Mouse (Mus musculus) midbrain, embryonic 11.5 days (tissue): Measurements from ENCODE around the gene Pitpna. TPM values are rescaled to one million over a fixed set of nuclear protein-coding genes. Genes with fewer than 3 reads are reported as not detected.
A peak's percentile ranks its signal among the peaks of the same experiment; 100 is the strongest.

Source experiments
- ATAC-seq: fragments of 200-750 bp; cut with Nextera tagmentation; 2 replicates; pipeline ENCODE4 v1.8.0; 2017; ENCODE audit warnings: moderate TSS enrichment, moderate library complexity; ENCODE audit not compliant: low FRiP score
- DNase-seq: peaks from one replicate; pipeline ENCODE4 v3.0.0; 2015; ENCODE audit warnings: low spot score; ENCODE audit errors: missing footprints
- H3K27ac ChIP-seq: fragments of 300-500 bp; sonication (generic); 2 replicates; pipeline ENCODE4 v1.5.1; 2014; ENCODE audit warnings: low read depth, low read length
- H3K27me3 ChIP-seq: fragments of 300-500 bp; sonication (generic); 2 replicates; pipeline ENCODE4 v1.6.1; 2014; ENCODE audit warnings: mild to moderate bottlenecking, low read length, moderate library complexity, mixed read lengths; ENCODE audit not compliant: control insufficient read depth, insufficient read depth
- H3K36me3 ChIP-seq: fragments of 300-500 bp; sonication (generic); 2 replicates; pipeline ENCODE4 v1.6.1; 2014; ENCODE audit warnings: mild to moderate bottlenecking, low read length, moderate library complexity, mixed read lengths; ENCODE audit not compliant: control insufficient read depth, insufficient read depth
- H3K4me1 ChIP-seq: fragments of 300-500 bp; sonication (generic); 2 replicates; pipeline ENCODE4 v1.6.1; 2014; ENCODE audit warnings: low read length; ENCODE audit not compliant: control insufficient read depth, insufficient read depth
- H3K4me2 ChIP-seq: fragments of 300-500 bp; sonication (generic); 2 replicates; pipeline ENCODE4 v1.6.1; 2014; ENCODE audit warnings: mild to moderate bottlenecking, moderate library complexity
- H3K4me3 ChIP-seq: fragments of 300-500 bp; sonication (generic); 2 replicates; pipeline ENCODE4 v1.5.1; 2014; ENCODE audit warnings: low read depth, low read length
- H3K9ac ChIP-seq: fragments of 300-500 bp; sonication (generic); 2 replicates; pipeline ENCODE4 v1.6.1; 2014; ENCODE audit warnings: low read length
- H3K9me3 ChIP-seq: fragments of 300-500 bp; sonication (generic); 2 replicates; pipeline ENCODE4 v1.6.1; 2016; ENCODE audit warnings: low read length; ENCODE audit not compliant: control insufficient read depth
- WGBS: fragments of 180-500 bp; shearing (Covaris S2); extraction: QIAGEN DNeasy Blood & Tissue Kit; methylation state at CpG from one replicate; pipeline ENCODE4 v1.1.7; 2014; 5-methylcytosine and 5-hydroxymethylcytosine counted together
- polyA plus RNA-seq: library from polyadenylated mRNA; unstranded; fragments of >200 nt; fragmentation: Nextera tagmentation; extraction: Ambion mirVana; gene quantifications from 2 replicates; pipeline ENCODE4 v1.2.1, GENCODE M21; 2014

Pitpna gene
- polyA plus RNA-seq, 1 experiment from 2014 or later, result 87.9 TPM

GRCm38 (mm10) chr11:75581495-75582149 is 6.3 kb upstream of the Pitpna start:
- Histone ChIP-seq H3K27me3 (no peaks in the 10 kb centered on the region), H3K9ac (no peak overlapping the region), H3K36me3 (no peaks in the 10 kb centered on the region), H3K4me3 (no peak overlapping the region), H3K4me2 (no peak overlapping the region), H3K27ac (no peak overlapping the region), H3K4me1 (no peaks in the 10 kb centered on the region), H3K9me3 (no peaks in the 10 kb centered on the region)
- ATAC-seq, result no peak
- WGBS, result 91% methylated on average over 7 of the region's 7 CpGs
- DNase-seq, result no peak

GRCm38 (mm10) chr11:75583521-75583920 is 4.4 kb upstream of the Pitpna start:
- ATAC-seq, result no peak
- WGBS, result 85% methylated on average over 2 of the region's 2 CpGs
- Histone ChIP-seq H3K27ac (no peak overlapping the region), H3K4me3 (no peak overlapping the region), H3K27me3 (no peaks in the 10 kb centered on the region), H3K9ac (no peak overlapping the region), H3K9me3 (no peaks in the 10 kb centered on the region), H3K4me2 (no peak overlapping the region), H3K4me1 (no peaks in the 10 kb centered on the region; the same call in 1 of the 2 replicates), H3K36me3 (no peaks in the 10 kb centered on the region)
- no peak for DNase-seq

- 83% methylated on average over 4 of the region's 4 CpGs for WGBS
- Histone ChIP-seq H3K36me3 (no peaks in the 10 kb centered on the region), H3K4me2 (no peak overlapping the region), H3K4me3 (no peak overlapping the region), H3K9ac (no peak overlapping the region), H3K4me1 (peaks cover 11% of the 10 kb centered on the region), H3K27ac (no peak overlapping the region), H3K27me3 (no peaks in the 10 kb centered on the region), H3K9me3 (no peaks in the 10 kb centered on the region)
- ATAC-seq (no peak), DNase-seq (no peak)
Observed at GRCm38 (mm10) chr11:75585061-75585460, 2.8 kb upstream of the Pitpna start.

GRCm38 (mm10) chr11:75585978-75586377 is 1.9 kb upstream of the Pitpna start:
- WGBS, result 85% methylated on average over 5 of the region's 5 CpGs
- Histone ChIP-seq H3K4me2 (no peak overlapping the region), H3K27me3 (no peaks in the 10 kb centered on the region), H3K4me3 (no peak overlapping the region), H3K9ac (no peak overlapping the region), H3K27ac (no peak overlapping the region), H3K9me3 (no peaks in the 10 kb centered on the region), H3K36me3 (no peaks in the 10 kb centered on the region), H3K4me1 (peaks cover 11% of the 10 kb centered on the region)
- no peak for DNase-seq
- no peak for ATAC-seq

- Histone ChIP-seq H3K36me3 (no peaks in the 10 kb centered on the region), H3K4me1 (peaks cover 11% of the 10 kb centered on the region), H3K9ac (no peak overlapping the region), H3K9me3 (no peaks in the 10 kb centered on the region), H3K27ac (no peak overlapping the region), H3K4me2 (no peak overlapping the region), H3K27me3 (no peaks in the 10 kb centered on the region), H3K4me3 (no peak overlapping the region)
- ATAC-seq, result no peak
- WGBS, result 85% methylated on average over 5 of the region's 5 CpGs
- DNase-seq, result no peak
Observed at GRCm38 (mm10) chr11:75586963-75587362, 934 bp upstream of the Pitpna start.

- Histone ChIP-seq H3K9me3 (no peaks in the 10 kb centered on the region), H3K4me1 (peaks cover 11% of the 10 kb centered on the region), H3K36me3 (no peaks in the 10 kb centered on the region; the same call in 1 of the 2 replicates), H3K4me2 (peak overlapping the region; percentile 88), H3K27me3 (no peaks in the 10 kb centered on the region), H3K4me3 (peak overlapping the region; percentile 90), H3K27ac (peak overlapping the region; percentile 79), H3K9ac (peak overlapping the region; percentile 91)
- WGBS, result under 1% methylated on average over 37 of the region's 37 CpGs
- peak; percentile 83 for ATAC-seq
- DNase-seq, result peak; percentile 95
Observed at GRCm38 (mm10) chr11:75588285-75588941, 516 bp downstream of the Pitpna start.

- ATAC-seq (no peak), DNase-seq (no peak)
- H3K4me2 ChIP-seq, result no peak overlapping the region
- H3K27me3 ChIP-seq, result no peaks in the 10 kb centered on the region
- H3K4me3 ChIP-seq, result no peak overlapping the region
- no peaks in the 10 kb centered on the region for H3K9me3 ChIP-seq
- peaks cover 11% of the 10 kb centered on the region for H3K4me1 ChIP-seq
- H3K36me3 ChIP-seq, result no peaks in the 10 kb centered on the region; the same call in 1 of the 2 replicates
- H3K9ac ChIP-seq, result no peak overlapping the region
- WGBS, result 89% methylated on average over 5 of the region's 5 CpGs
- H3K27ac ChIP-seq, result no peak overlapping the region
Observed at GRCm38 (mm10) chr11:75592612-75593011, 4.7 kb downstream of the Pitpna start.

GRCm38 (mm10) chr11:75594431-75594830 is 6.5 kb downstream of the Pitpna start:
- no peak overlapping the region for H3K4me3 ChIP-seq
- peaks cover 1% of the 10 kb centered on the region for H3K4me1 ChIP-seq
- no peak overlapping the region for H3K4me2 ChIP-seq
- no peaks in the 10 kb centered on the region for H3K27me3 ChIP-seq
- no peaks in the 10 kb centered on the region for H3K9me3 ChIP-seq
- H3K36me3 ChIP-seq, result peaks cover 2% of the 10 kb centered on the region
- no peak for ATAC-seq
- DNase-seq, result no peak
- H3K9ac ChIP-seq, result no peak overlapping the region
- 87% methylated on average over 9 of the region's 9 CpGs for WGBS
- no peak overlapping the region for H3K27ac ChIP-seq

- Histone ChIP-seq H3K9ac (no peak overlapping the region), H3K9me3 (no peaks in the 10 kb centered on the region), H3K27me3 (no peaks in the 10 kb centered on the region), H3K27ac (no peak overlapping the region), H3K4me1 (no peaks in the 10 kb centered on the region), H3K36me3 (peaks cover 2% of the 10 kb centered on the region), H3K4me2 (no peak overlapping the region), H3K4me3 (no peak overlapping the region)
- WGBS, result 60% methylated on average over 2 of the region's 2 CpGs
- ATAC-seq (no peak), DNase-seq (no peak)
Observed at GRCm38 (mm10) chr11:75595404-75595803, 7.5 kb downstream of the Pitpna start.
